Mouse (Mus musculus) liver, embryonic 14.5 days (tissue): Measurements from ENCODE around the gene Iqch. TPM values are rescaled to one million over a fixed set of nuclear protein-coding genes. Genes with fewer than 3 reads are reported as not detected.

Source experiments
- ATAC-seq: fragments of 200-750 bp; cut with Nextera tagmentation; 2 replicates; pipeline ENCODE4 v1.8.0; 2017; ENCODE audit warnings: moderate number of reproducible peaks, mild to moderate bottlenecking, moderate library complexity; ENCODE audit not compliant: insufficient read depth
- DNase-seq, 3 experiments: peaks; one replicate each; pipeline ENCODE4 v3.0.0-alpha.2; 2012 to 2013; ENCODE audit warnings: low read depth in 3 of 3, low spot score in 3 of 3
- H3K27ac ChIP-seq: fragments of 300-500 bp; sonication (generic); 2 replicates; pipeline ENCODE4 v1.5.1; 2014; ENCODE audit warnings: moderate library complexity, mild to moderate bottlenecking, control low read depth, inconsistent platforms
- H3K27me3 ChIP-seq: fragments of 300-500 bp; sonication (generic); 2 replicates; pipeline ENCODE4 v1.6.1; 2014; ENCODE audit warnings: mild to moderate bottlenecking, low read length, moderate library complexity; ENCODE audit not compliant: control insufficient read depth, insufficient read depth
- H3K36me3 ChIP-seq: fragments of 300-500 bp; sonication (generic); replicated peaks from 2 replicates; pipeline ENCODE4 v1.6.1; 2014; ENCODE audit warnings: low read depth; ENCODE audit not compliant: control insufficient read depth, insufficient read depth
- H3K4me1 ChIP-seq, 2 experiments: fragments of 200-500 bp in 1 of 2; fragments of 300-500 bp in 1 of 2; sonication (generic) in 1 of 2; replicated peaks; 2 replicates each; pipeline ENCODE4 v1.6.1; 2012 to 2014; ENCODE audit warnings: antibody characterized with exemption in 1 of 2, inconsistent platforms in 1 of 2, low read length in 1 of 2; ENCODE audit not compliant: control insufficient read depth in 2 of 2, insufficient read depth in 2 of 2
- H3K4me2 ChIP-seq: fragments of 300-500 bp; sonication (generic); 2 replicates; pipeline ENCODE4 v1.6.1; 2014; ENCODE audit warnings: low read depth, mild to moderate bottlenecking, control low read depth, moderate library complexity
- H3K4me3 ChIP-seq, 2 experiments: fragments of 200-500 bp in 1 of 2; fragments of 300-500 bp in 1 of 2; sonication (generic) in 1 of 2; 2 replicates each; pipeline ENCODE4 v1.5.1; 2012 to 2014; ENCODE audit warnings: low read depth in 2 of 2, low read length in 2 of 2, mild to moderate bottlenecking in 2 of 2, control low read depth in 1 of 2, inconsistent platforms in 1 of 2, moderate library complexity in 1 of 2; ENCODE audit not compliant: insufficient read depth in 1 of 2
- H3K9ac ChIP-seq: fragments of 300-500 bp; sonication (generic); replicated peaks from 2 replicates; pipeline ENCODE4 v1.6.1; 2014; ENCODE audit warnings: mild to moderate bottlenecking, control low read depth, moderate library complexity
- H3K9me3 ChIP-seq: fragments of 300-500 bp; sonication (generic); 2 replicates; pipeline ENCODE4 v1.6.1; 2016; ENCODE audit warnings: low read length, mixed read lengths; ENCODE audit not compliant: control insufficient read depth
- CTCF ChIP-seq: IDR thresholded peaks from 2 replicates; pipeline ENCODE4 v1.5.1; 2016; ENCODE audit warnings: antibody characterized with exemption, low read depth, control low read depth
- EP300 ChIP-seq: IDR thresholded peaks from 2 replicates; pipeline ENCODE4 v1.6.1; 2016; ENCODE audit warnings: antibody characterized with exemption, low read depth
- WGBS: fragments of 180-500 bp; shearing (Covaris S2); extraction: QIAGEN DNeasy Blood & Tissue Kit; methylation state at CpG from one replicate; pipeline ENCODE4 v1.1.7; 2014; ENCODE audit not compliant: insufficient replicate concordance; 5-methylcytosine and 5-hydroxymethylcytosine counted together
- polyA plus RNA-seq, 2 experiments: library from polyadenylated mRNA; depleted of rRNA in 1 of 2; stranded (reverse) in 1 of 2; unstranded in 1 of 2; fragments of >200 nt; fragmentation: Nextera tagmentation in 1 of 2; extraction: Ambion mirVana in 1 of 2; gene quantifications; 2 replicates each; pipeline versions ENCODE4 v1.2.1 to v1.2.3; 2012 to 2014

Iqch gene
- polyA plus RNA-seq, 2 experiments: not detected

DNA sequence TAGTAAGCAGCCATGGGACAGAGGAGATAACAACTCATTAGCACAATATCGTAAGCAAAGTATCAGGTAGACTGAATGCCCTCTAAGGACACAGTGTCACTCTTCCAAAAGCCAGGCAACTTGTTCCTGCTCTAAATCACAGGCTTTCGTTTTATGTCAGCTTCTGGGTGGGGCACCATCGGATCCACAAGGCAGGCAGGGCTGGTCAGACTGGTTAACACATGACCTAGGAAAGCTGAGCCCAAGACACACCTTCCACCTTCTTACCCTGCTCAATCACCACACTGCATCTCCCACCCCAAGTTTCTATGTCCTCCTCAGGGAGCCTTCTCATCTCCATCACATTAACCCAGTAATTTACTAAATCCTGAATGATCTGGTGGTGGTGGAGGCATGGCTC, 136.7 kb downstream of the Iqch start:
- 61% methylated on average over 3 of the region's 3 CpGs for WGBS
- no peak overlapping the region for H3K4me3 ChIP-seq
- TF ChIP-seq EP300: no peak
- no peak for TF ChIP-seq CTCF
- no peaks in the 10 kb centered on the region for H3K36me3 ChIP-seq
- no peak overlapping the region for H3K9ac ChIP-seq
- H3K27ac ChIP-seq: no peak overlapping the region
- H3K4me2 ChIP-seq: no peak overlapping the region
- ATAC-seq (no peak), DNase-seq (no peak)
- no peaks in the 10 kb centered on the region for H3K9me3 ChIP-seq
- H3K27me3 ChIP-seq: no peaks in the 10 kb centered on the region
- no peaks in the 10 kb centered on the region; a peak in 1 of 4 replicates for H3K4me1 ChIP-seq

DNA sequence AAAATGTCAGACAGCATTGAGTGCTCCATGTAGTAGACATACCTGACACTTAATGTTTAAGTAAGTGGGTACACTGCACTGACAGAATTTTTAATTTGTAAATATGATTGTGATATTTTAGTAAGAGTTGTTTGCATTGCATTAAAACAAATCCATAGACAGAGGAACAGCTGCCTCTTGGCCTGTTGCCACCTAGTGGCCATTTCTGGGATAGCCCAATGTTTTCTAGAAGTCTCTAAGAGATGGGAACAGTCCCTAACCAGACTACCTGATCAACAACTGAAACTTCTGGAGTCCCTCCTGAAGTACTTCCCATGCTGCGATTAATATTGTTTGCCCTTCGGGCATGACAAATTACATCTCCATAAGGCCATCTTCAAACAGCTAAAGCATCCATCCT, 140.0 kb downstream of the Iqch start:
- no peaks in the 10 kb centered on the region for H3K36me3 ChIP-seq
- no peak overlapping the region for H3K27ac ChIP-seq
- H3K4me1 ChIP-seq: no peaks in the 10 kb centered on the region; a peak in 1 of 4 replicates
- no peak overlapping the region for H3K4me3 ChIP-seq
- ATAC-seq (no peak), DNase-seq (peak; percentile 34 to 44 (median 40))
- H3K27me3 ChIP-seq: no peaks in the 10 kb centered on the region
- no peak overlapping the region for H3K9ac ChIP-seq
- H3K4me2 ChIP-seq: no peak overlapping the region
- no peak for TF ChIP-seq EP300
- peak; percentile 76 for TF ChIP-seq CTCF
- 39% methylated on average over 2 of the region's 2 CpGs for WGBS
- no peaks in the 10 kb centered on the region for H3K9me3 ChIP-seq

DNA sequence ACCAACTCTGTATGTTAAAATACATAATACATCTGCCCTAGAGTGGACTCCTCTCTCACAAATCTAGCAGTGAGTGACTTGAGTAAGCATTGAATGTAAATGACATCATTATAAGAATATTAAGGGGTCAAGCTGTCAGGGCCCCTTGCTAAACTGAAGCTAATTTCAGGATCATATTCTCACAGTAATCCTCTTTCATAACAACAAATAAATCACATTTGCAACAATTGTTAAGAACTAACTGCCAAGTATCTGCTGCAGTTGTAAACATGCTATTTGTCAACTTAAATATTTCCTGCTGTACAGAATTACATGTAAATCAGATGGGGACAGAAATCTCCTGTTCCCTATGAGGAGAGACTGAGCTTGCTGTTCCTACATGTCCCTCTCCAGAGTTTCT, 145.9 kb downstream of the Iqch start:
- DNase-seq (no peak), ATAC-seq (no peak)
- no peak overlapping the region for H3K4me3 ChIP-seq
- no peak overlapping the region for H3K4me2 ChIP-seq
- TF ChIP-seq EP300 (no peak), CTCF (no peak)
- no peak overlapping the region for H3K27ac ChIP-seq
- no peaks in the 10 kb centered on the region for H3K4me1 ChIP-seq
- no peaks in the 10 kb centered on the region for H3K9me3 ChIP-seq
- no peak overlapping the region for H3K9ac ChIP-seq
- H3K36me3 ChIP-seq: no peaks in the 10 kb centered on the region
- H3K27me3 ChIP-seq: no peaks in the 10 kb centered on the region

DNA sequence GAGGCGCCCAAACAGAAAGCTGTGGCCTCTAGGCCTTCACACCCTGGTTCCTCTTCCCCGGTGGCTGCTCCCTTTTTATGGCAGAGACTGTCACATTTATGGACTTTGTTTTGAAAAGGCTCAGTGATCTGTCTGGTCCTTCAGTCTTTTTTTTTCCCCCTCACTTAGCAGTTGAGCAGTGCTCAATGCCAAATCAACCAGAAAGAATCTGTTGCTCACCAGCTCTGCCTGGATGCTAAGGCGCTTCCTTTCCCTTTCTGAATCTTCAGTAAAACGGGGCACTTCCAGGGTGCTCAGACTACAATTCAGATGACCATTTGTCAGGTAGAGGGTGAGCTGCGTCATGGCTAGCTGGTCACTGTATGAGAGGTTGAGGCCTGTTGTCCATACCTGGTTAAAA, 148.0 kb downstream of the Iqch start:
- no peak overlapping the region for H3K4me2 ChIP-seq
- H3K9ac ChIP-seq: no peak overlapping the region
- no peak overlapping the region for H3K4me3 ChIP-seq
- H3K27me3 ChIP-seq: no peaks in the 10 kb centered on the region
- H3K4me1 ChIP-seq: no peaks in the 10 kb centered on the region
- H3K36me3 ChIP-seq: no peaks in the 10 kb centered on the region
- H3K27ac ChIP-seq: no peak overlapping the region
- H3K9me3 ChIP-seq: no peaks in the 10 kb centered on the region
- ATAC-seq (no peak), DNase-seq (no peak)
- no peak for TF ChIP-seq EP300
- TF ChIP-seq CTCF: no peak
- 56% methylated on average over 5 of the region's 5 CpGs for WGBS

DNA sequence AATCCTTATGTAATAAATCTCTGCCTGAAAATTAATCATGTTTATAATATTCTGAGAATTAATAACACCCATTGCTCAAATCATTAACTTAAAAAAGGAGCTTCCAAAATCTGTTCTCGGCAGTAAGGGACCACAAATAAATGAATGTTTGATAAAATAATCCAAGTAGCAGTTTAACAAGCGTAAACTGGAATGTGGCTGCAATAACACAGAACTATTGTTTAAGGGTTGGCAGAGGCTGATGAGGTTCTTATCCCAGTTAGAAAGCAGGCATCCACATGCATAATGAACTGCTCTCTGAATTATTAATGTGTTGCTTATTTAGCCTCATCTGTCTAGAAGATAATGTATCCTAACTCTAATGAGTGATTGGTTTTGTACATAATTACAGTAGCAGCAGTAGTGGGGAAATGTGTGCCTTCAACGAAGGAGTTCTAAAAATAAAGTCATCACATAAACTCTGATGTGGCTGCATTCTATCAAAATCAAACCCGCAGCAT, 151.7 kb downstream of the Iqch start:
- no peak for DNase-seq
- TF ChIP-seq CTCF (no peak), EP300 (no peak)
- Histone ChIP-seq H3K4me3 (no peak overlapping the region), H3K27me3 (no peaks in the 10 kb centered on the region), H3K9me3 (no peaks in the 10 kb centered on the region), H3K4me1 (no peaks in the 10 kb centered on the region), H3K27ac (no peak overlapping the region), H3K36me3 (no peaks in the 10 kb centered on the region), H3K4me2 (no peak overlapping the region), H3K9ac (no peak overlapping the region)
- ATAC-seq: no peak
- 57% methylated on average over 4 of the region's 4 CpGs for WGBS
